Mouse (Mus musculus) heart, postnatal 0 days (tissue): ENCODE data around the gene Olfr49. TPM values are rescaled to one million over a fixed set of nuclear protein-coding genes. Genes with fewer than 3 reads are reported as not detected.

Experiments
- ATAC-seq: fragments of 200-750 bp; cut with Nextera tagmentation; 2 replicates; pipeline ENCODE4 v1.8.0; 2017; ENCODE audit warnings: low read depth, moderate number of reproducible peaks, moderate library complexity; ENCODE audit not compliant: insufficient read depth
- DNase-seq: peaks from one replicate; pipeline ENCODE4 v3.0.0-alpha.2; 2016; ENCODE audit warnings: low spot score
- H3K27ac ChIP-seq: fragments of 300-500 bp; sonication (generic); 2 replicates; pipeline ENCODE4 v1.5.1; 2014; ENCODE audit warnings: low read depth, mild to moderate bottlenecking
- H3K27me3 ChIP-seq: fragments of 300-500 bp; sonication (generic); 2 replicates; pipeline ENCODE4 v1.6.1; 2014; ENCODE audit warnings: low read length, mixed read lengths; ENCODE audit not compliant: control insufficient read depth, insufficient read depth
- H3K36me3 ChIP-seq: fragments of 300-500 bp; sonication (generic); replicated peaks from 2 replicates; pipeline ENCODE4 v1.6.1; 2014; ENCODE audit warnings: low read length, mixed read lengths; ENCODE audit not compliant: control insufficient read depth, insufficient read depth
- H3K4me1 ChIP-seq: fragments of 300-500 bp; sonication (generic); 2 replicates; pipeline ENCODE4 v1.6.1; 2014; ENCODE audit warnings: antibody characterized with exemption; ENCODE audit not compliant: control insufficient read depth, insufficient read depth
- H3K4me2 ChIP-seq: fragments of 300-500 bp; sonication (generic); 2 replicates; pipeline ENCODE4 v1.6.1; 2014; ENCODE audit warnings: low read depth, mild to moderate bottlenecking, low read length, moderate library complexity
- H3K4me3 ChIP-seq: fragments of 300-500 bp; sonication (generic); 2 replicates; pipeline ENCODE4 v1.5.1; 2014; ENCODE audit warnings: low read depth, low read length
- H3K9ac ChIP-seq: fragments of 300-500 bp; sonication (generic); replicated peaks from 2 replicates; pipeline ENCODE4 v1.6.1; 2014; ENCODE audit warnings: low read depth, low read length, mixed read lengths
- H3K9me3 ChIP-seq: fragments of 300-500 bp; sonication (generic); replicated peaks from 2 replicates; pipeline ENCODE4 v1.6.1; 2016; ENCODE audit warnings: low read length; ENCODE audit not compliant: control insufficient read depth
- CTCF ChIP-seq: IDR thresholded peaks from 2 replicates; pipeline ENCODE4 v1.5.1; 2016; ENCODE audit warnings: antibody characterized with exemption, control low read depth, low read depth
- EP300 ChIP-seq: IDR thresholded peaks from 2 replicates; pipeline ENCODE4 v1.6.1; 2016; ENCODE audit warnings: antibody characterized with exemption, low read depth
- WGBS: fragments of 180-500 bp; shearing (Covaris S2); extraction: QIAGEN DNeasy Blood & Tissue Kit; methylation state at CpG from one replicate; pipeline ENCODE4 v1.1.7; 2014; 5-methylcytosine and 5-hydroxymethylcytosine counted together
- polyA plus RNA-seq: library from polyadenylated mRNA; unstranded; fragments of >200 nt; fragmentation: Nextera tagmentation; extraction: Ambion mirVana; gene quantifications from 2 replicates; pipeline ENCODE4 v1.2.1, GENCODE M21; 2015
- total RNA-seq: library from RNA; depleted of rRNA; stranded (reverse); fragments of >200 nt; gene quantifications from 2 replicates; pipeline ENCODE4 v1.2.3, GENCODE M21; 2014; ENCODE audit warnings: low replicate concordance

Gene Olfr49
- total and polyA plus RNA-seq, 2 experiments from 2014 or later: not detected

GRCm38 (mm10) chr14:54240542-54240941 lies 44.2 kb downstream of the Olfr49 start:
- H3K36me3 ChIP-seq: peaks cover 36% of the 10 kb centered on the region
- no peaks in the 10 kb centered on the region; the same call in 1 of the 2 replicates for H3K9me3 ChIP-seq
- WGBS: 58% methylated on average over 5 of the region's 5 CpGs
- no peak for ATAC-seq
- H3K4me2 ChIP-seq: no peak overlapping the region
- DNase-seq: no peak
- TF ChIP-seq EP300 (no peak), CTCF (no peak)
- H3K27me3 ChIP-seq: no peaks in the 10 kb centered on the region
- H3K27ac ChIP-seq: peak overlapping the region; percentile 8; the same call in 1 of the 2 replicates
- no peak overlapping the region for H3K9ac ChIP-seq
- no peak overlapping the region for H3K4me3 ChIP-seq
- H3K4me1 ChIP-seq: peaks cover 4% of the 10 kb centered on the region

- H3K36me3 ChIP-seq: peaks cover 36% of the 10 kb centered on the region
- ATAC-seq (peak; percentile 66), DNase-seq (peak; percentile 83)
- WGBS: 15% methylated on average over 7 of the region's 7 CpGs
- peaks cover 13% of the 10 kb centered on the region for H3K4me1 ChIP-seq
- no peaks in the 10 kb centered on the region for H3K27me3 ChIP-seq
- no peak overlapping the region for H3K27ac ChIP-seq
- H3K9ac ChIP-seq: no peak overlapping the region
- H3K9me3 ChIP-seq: no peaks in the 10 kb centered on the region; the same call in 1 of the 2 replicates
- TF ChIP-seq EP300: no peak
- peak; percentile 98 for TF ChIP-seq CTCF
- H3K4me2 ChIP-seq: no peak overlapping the region
- H3K4me3 ChIP-seq: no peak overlapping the region
These were observed 45.6 kb downstream of the Olfr49 start for GRCm38 (mm10) chr14:54239002-54239736.

GRCm38 (mm10) chr14:54236881-54237280 lies 47.9 kb downstream of the Olfr49 start:
- Histone ChIP-seq H3K4me1 (peaks cover 25% of the 10 kb centered on the region), H3K4me3 (no peak overlapping the region), H3K27ac (no peak overlapping the region), H3K4me2 (no peak overlapping the region), H3K9me3 (no peaks in the 10 kb centered on the region; the same call in 1 of the 2 replicates), H3K9ac (no peak overlapping the region), H3K36me3 (peaks cover 24% of the 10 kb centered on the region), H3K27me3 (no peaks in the 10 kb centered on the region)
- no peak for ATAC-seq
- no peak for TF ChIP-seq CTCF
- 89% methylated on average over 5 of the region's 5 CpGs for WGBS
- no peak for DNase-seq

- H3K36me3 ChIP-seq: peaks cover 15% of the 10 kb centered on the region; the same call in 1 of the 2 replicates
- DNase-seq (no peak), ATAC-seq (no peak)
- no peaks in the 10 kb centered on the region for H3K9me3 ChIP-seq
- TF ChIP-seq CTCF (no peak), EP300 (no peak)
- 74% methylated on average over 5 of the region's 5 CpGs for WGBS
- peaks cover 25% of the 10 kb centered on the region for H3K4me1 ChIP-seq
- no peaks in the 10 kb centered on the region for H3K27me3 ChIP-seq
- H3K27ac ChIP-seq: no peak overlapping the region
- H3K9ac ChIP-seq: no peak overlapping the region
- no peak overlapping the region for H3K4me3 ChIP-seq
- H3K4me2 ChIP-seq: no peak overlapping the region
These were observed 48.8 kb downstream of the Olfr49 start for GRCm38 (mm10) chr14:54235825-54236540.

- ATAC-seq: peak; percentile 73
- Histone ChIP-seq H3K4me1 (peaks cover 21% of the 10 kb centered on the region), H3K9me3 (no peaks in the 10 kb centered on the region), H3K9ac (no peak overlapping the region), H3K36me3 (peaks cover 4% of the 10 kb centered on the region; the same call in 1 of the 2 replicates), H3K4me2 (no peak overlapping the region), H3K4me3 (no peak overlapping the region), H3K27ac (peak overlapping the region; percentile 82), H3K27me3 (no peaks in the 10 kb centered on the region)
- 51% methylated on average over 20 of the region's 20 CpGs for WGBS
- peak; percentile 73 for DNase-seq
- TF ChIP-seq CTCF: no peak
- 0 out of 2 replicates have a peak, but pooled peaks have one; percentile 23 for TF ChIP-seq EP300
These were observed 50.3 kb downstream of the Olfr49 start for GRCm38 (mm10) chr14:54234231-54235040.
